Mouse (Mus musculus) lung, adult 2 months (tissue): ENCODE data around the gene Pdlim1. TPM values are rescaled to one million over a fixed set of nuclear protein-coding genes. Genes with fewer than 3 reads are reported as not detected.

Experiments
- DNase-seq: peaks from one replicate; pipeline ENCODE4 v3.0.0; 2022
- H3K4me1 ChIP-seq: fragments of 200-500 bp; 2 replicates; pipeline ENCODE4 v1.6.1; 2011; ENCODE audit warnings: low read length; ENCODE audit not compliant: control insufficient read depth, insufficient read depth
- H3K4me3 ChIP-seq: fragments of 200-500 bp; replicated peaks from 2 replicates; pipeline ENCODE3; 2011; ENCODE audit warnings: low read depth, mild to moderate bottlenecking, control low read depth, low read length; ENCODE audit errors: extremely low read depth
- CTCF ChIP-seq: fragments of 200-500 bp; IDR thresholded peaks from 2 replicates; pipeline ENCODE4 v1.5.1; 2011; ENCODE audit warnings: mild to moderate bottlenecking, low read length, control low read depth; ENCODE audit not compliant: insufficient read depth
- POLR2A ChIP-seq: fragments of 200-500 bp; IDR thresholded peaks from 2 replicates; pipeline ENCODE4 v1.6.1; 2011; ENCODE audit warnings: low read depth, mild to moderate bottlenecking, control low read depth, low read length, borderline replicate concordance; ENCODE audit errors: extremely low read depth
- WGBS: fragments of 180-500 bp; shearing (Covaris S2); methylation state at CpG from one replicate; pipeline ENCODE4 v1.1.7; 2018; 5-methylcytosine and 5-hydroxymethylcytosine counted together
- polyA plus RNA-seq: library from polyadenylated mRNA; depleted of rRNA; stranded (reverse); fragments of >200 nt; gene quantifications from 2 replicates; pipeline ENCODE4 v1.2.3, GENCODE M21; 2012; rRNA removed

The Pdlim1 gene
- 119 and 148 TPM in 2 replicates for polyA plus RNA-seq

DNA sequence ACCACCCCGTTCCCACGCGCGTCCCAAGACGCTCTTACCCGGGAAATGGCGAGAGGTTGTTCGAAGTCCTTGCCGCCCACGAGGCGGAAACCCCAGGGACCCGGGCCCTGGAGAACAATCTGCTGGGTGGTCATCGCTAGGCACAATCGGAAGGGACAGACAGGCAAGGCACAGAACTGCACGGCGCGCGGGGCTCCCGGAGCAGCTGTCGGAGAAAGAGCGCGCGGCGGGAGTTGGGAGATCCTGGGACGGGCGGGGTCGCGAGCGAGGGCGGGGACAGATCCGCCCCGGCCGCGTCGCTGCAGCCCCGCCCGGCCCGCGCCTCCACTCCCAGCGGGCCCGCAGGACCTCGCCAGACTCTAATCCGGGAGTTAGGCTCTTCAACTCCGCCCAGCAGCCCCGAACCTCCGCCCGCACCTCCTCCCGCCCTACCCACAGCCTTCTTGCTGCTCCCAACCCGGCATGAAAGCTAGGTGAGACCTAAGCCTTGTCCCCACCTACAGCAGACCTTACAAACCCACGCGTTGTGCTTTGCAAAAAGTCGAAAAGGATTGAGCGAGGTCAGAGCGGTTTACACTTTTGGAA, at the start of gene Pdlim1:
TSS of gene Pdlim1 (minus strand) at position 535 of the 585 bp plus-strand sequence.
- TF ChIP-seq POLR2A (peak; percentile 80; the same call in 1 of the 2 replicates), CTCF (no peak)
- peak; percentile 78 for DNase-seq
- WGBS = under 1% methylated on average over 54 of the region's 54 CpGs
- Histone ChIP-seq H3K4me3 (peak within 1 kb of the TSS; percentile 88), H3K4me1 (peaks cover 6% of the 10 kb centered on the region; the same call in 1 of the 2 replicates)

- no peaks in the 10 kb centered on the region for H3K4me1 ChIP-seq
- 75% methylated on average over 3 of the region's 3 CpGs for whole genome bisulfite sequencing
- H3K4me3 ChIP-seq = no peak overlapping the region
- TF ChIP-seq CTCF (no peak), POLR2A (no peak)
- no peak for DNase-seq
Measured at GRCm38 (mm10) chr19:40319199-40319598, 47.6 kb upstream of the Pdlim1 start.

DNA sequence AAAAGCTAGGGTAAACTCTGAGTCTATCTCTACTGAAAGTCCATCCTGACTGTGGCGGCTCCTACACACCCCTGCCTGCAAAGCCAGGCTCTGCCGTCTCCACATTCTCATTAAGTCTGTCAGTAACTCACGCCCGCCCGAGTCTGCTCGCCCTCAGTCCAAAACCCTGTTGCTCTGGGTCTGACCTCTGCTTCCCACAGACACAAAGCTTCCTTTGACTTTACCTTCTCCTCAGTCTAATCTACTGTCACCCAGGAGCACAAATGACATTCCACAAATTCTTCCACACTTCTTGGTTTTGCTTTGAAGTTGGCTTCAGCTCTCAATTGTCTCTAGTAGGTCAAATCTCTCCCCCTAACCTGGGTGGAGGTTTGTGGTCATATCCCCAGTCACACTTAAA, 46.9 kb upstream of the Pdlim1 start:
- no peak overlapping the region for H3K4me3 ChIP-seq
- no peak for DNase-seq
- WGBS = 69% methylated on average over 6 of the region's 6 CpGs
- no peaks in the 10 kb centered on the region for H3K4me1 ChIP-seq
- TF ChIP-seq POLR2A (no peak), CTCF (no peak)

DNA sequence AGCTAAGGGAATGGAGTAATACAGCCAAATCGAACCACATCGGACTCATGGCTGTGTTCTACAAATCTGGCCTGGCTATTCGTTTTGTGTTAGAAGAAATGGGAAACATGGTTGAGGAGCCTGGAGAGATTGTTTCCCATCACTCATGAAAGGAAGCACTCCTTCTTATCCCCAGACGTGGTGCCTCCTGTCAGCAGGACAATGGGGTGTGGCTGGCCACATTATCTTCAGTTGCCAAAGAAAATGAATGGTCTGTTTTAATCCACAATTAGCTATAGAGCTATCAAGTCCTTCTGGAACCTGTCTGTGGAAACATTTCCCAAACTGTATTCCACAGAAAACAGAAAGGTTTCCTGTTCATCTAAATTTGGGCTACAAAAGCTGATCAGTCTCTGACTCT, 45.4 kb upstream of the Pdlim1 start:
- 59% methylated on average over 4 of the region's 4 CpGs for WGBS
- H3K4me1 ChIP-seq = no peaks in the 10 kb centered on the region
- no peak for DNase-seq
- TF ChIP-seq POLR2A = no peak
- no peak overlapping the region for H3K4me3 ChIP-seq

- no peak for TF ChIP-seq POLR2A
- no peak for TF ChIP-seq CTCF
- no peak overlapping the region for H3K4me3 ChIP-seq
- WGBS = 89% methylated on average over 11 of the region's 11 CpGs
- no peak for DNase-seq
- no peaks in the 10 kb centered on the region for H3K4me1 ChIP-seq
Measured at GRCm38 (mm10) chr19:40314252-40314651, 42.6 kb upstream of the Pdlim1 start.

DNA sequence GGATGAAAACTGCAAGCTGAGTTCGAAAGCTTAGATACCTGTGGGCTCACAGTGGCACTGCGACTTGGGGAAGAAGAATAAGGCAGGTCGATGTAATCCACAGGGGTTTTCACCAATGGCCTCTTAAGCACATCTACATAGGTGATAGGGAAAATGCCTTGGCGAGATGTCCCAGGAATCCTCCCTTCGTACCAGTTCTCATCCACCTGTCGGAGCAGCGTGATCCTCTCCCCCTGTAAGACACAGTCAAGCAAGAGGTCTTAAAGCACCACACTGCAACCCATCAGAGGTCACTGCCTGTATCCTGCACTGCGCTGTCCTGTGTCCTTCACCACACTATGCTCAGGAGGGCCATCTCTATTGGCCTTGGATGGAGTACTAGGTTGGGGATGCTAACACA, 40.0 kb upstream of the Pdlim1 start:
- H3K4me3 ChIP-seq = no peak overlapping the region
- no peak for DNase-seq
- H3K4me1 ChIP-seq = no peaks in the 10 kb centered on the region
- WGBS = 95% methylated on average over 8 of the region's 8 CpGs
- TF ChIP-seq CTCF (no peak), POLR2A (no peak)

GRCm38 (mm10) chr19:40310410-40311130, 38.9 kb upstream of the Pdlim1 start:
- no peak for DNase-seq
- no peak for TF ChIP-seq POLR2A
- TF ChIP-seq CTCF = no peak
- Histone ChIP-seq H3K4me1 (no peaks in the 10 kb centered on the region), H3K4me3 (no peak overlapping the region)
- WGBS = 82% methylated on average over 15 of the region's 15 CpGs

GRCm38 (mm10) chr19:40309911-40310310, 38.3 kb upstream of the Pdlim1 start:
- no peak overlapping the region for H3K4me3 ChIP-seq
- TF ChIP-seq POLR2A (no peak), CTCF (no peak)

GRCm38 (mm10) chr19:40307550-40307949, 35.9 kb upstream of the Pdlim1 start:
- Histone ChIP-seq H3K4me3 (no peak overlapping the region), H3K4me1 (no peaks in the 10 kb centered on the region; the same call in 1 of the 2 replicates)
- DNase-seq = no peak
- no peak for TF ChIP-seq POLR2A
- no peak for TF ChIP-seq CTCF
- 57% methylated on average over 7 of the region's 7 CpGs for WGBS

More at GRCm38 (mm10) chr19:40309911-40310310, 38.3 kb upstream of the Pdlim1 start:
- WGBS = 92% methylated on average over 12 of the region's 12 CpGs
- no peak for DNase-seq
- H3K4me1 ChIP-seq = no peaks in the 10 kb centered on the region

- 91% methylated on average over 2 of the region's 2 CpGs for WGBS
- no peak for DNase-seq
- H3K4me3 ChIP-seq = no peak overlapping the region
- no peaks in the 10 kb centered on the region; the same call in 1 of the 2 replicates for H3K4me1 ChIP-seq
- TF ChIP-seq POLR2A (no peak), CTCF (no peak)
Measured at GRCm38 (mm10) chr19:40306631-40307030, 35.0 kb upstream of the Pdlim1 start.
